Comparison of ENCODE assay signal across 8 mouse cellular contexts in the genomic region with DNA sequence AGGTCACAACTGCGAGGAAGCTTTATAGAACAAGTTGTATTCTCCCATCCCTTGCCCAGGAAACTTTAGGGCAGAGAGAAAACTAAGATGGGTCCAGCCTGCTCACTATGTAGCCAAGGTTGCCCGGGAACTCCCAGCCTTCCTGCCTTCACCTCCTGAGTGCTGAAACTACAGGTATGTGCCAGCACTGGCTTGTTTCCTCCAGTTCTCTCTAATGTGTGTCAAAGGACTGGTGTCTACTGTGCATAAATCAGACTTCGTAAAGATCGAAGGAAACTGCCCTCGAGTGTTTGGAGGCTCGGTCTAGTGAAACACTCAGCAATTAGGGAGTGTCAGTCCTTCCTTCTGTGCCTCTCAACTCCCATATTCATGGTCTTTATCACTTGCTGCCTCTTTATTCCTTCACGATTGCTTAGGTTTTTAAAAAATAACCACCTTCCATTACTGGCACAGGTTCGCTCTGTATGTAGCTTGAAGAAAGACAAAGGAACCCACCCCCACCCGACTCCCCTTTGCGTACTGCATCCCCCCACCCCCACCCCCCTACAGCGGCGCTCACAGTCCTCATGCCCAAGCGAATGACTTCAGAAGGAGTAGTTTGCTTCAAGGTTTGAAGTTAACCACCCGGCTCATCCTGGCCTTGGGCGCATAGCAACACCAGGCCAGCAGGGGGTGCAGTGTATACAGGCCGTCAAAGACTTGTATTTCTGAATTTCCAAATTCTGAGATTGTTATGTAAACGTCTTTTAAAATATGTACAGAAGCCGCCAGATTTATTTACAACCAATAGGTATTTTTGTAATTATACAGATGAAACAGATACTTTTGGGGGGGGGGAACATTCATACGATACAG. TPM values are rescaled to one million over a fixed set of nuclear protein-coding genes. Genes with fewer than 3 reads are reported as not detected.
DNase-seq lines count a peak whose midpoint lies in the region; ATAC-seq lines count a peak whose summit lies in the region.

No protein-coding gene starts in this region.

- peak; percentile 59 for DNase-seq in R1 (ENCODE audit: low read depth, low spot score)
- peak; percentile 87 to 90 for DNase-seq in cerebellum, postnatal 14 days
- DNase-seq in gastrocnemius, postnatal 10 days: peak; percentile 84
- peak; percentile 73 to 82 for DNase-seq in left cerebral cortex, postnatal 10 days (ENCODE audit: extremely low spot score in 1 of 2, low spot score in 2 of 2)
- peak; percentile 69 for DNase-seq in right cerebral cortex, postnatal 25 days
- peak; percentile 67 to 77 for DNase-seq in urinary bladder, postnatal 36 days (ENCODE audit: low spot score in 2 of 2)

- intact Hi-C loops in left cerebral cortex, postnatal 10 days (cut with DNase I): loop anchor here (5.0 kb wide), 2 partner anchors 121 to 151 kb away; a partner anchor contains a TSS

- ATAC-seq in inflammation-experienced regulatory T-cells, adult 6 months: peak; percentile 33
- peak; percentile 76 for ATAC-seq in megakaryocyte progenitor cell, adult 5-6 weeks (replicated peaks; ENCODE audit: poor library complexity)

RNA-seq across cellular contexts. Expression of a gene that starts 24.6 kb away (rescaled TPM):
- not detected for total RNA-seq in gastrocnemius, postnatal 10 days (2021)
- not detected for polyA plus RNA-seq in inflammation-experienced regulatory T-cells, adult 6 months (2017; shearing (Covaris generic))
- under 1 TPM; 0.11 to 0.28 TPM for total RNA-seq in left cerebral cortex, postnatal 10 days (2021)
- not detected in 2 replicates for total RNA-seq in megakaryocyte progenitor cell, adult 5-6 weeks (2015)
- not detected in 2 replicates for total RNA-seq in megakaryocyte progenitor cell, adult 5-6 weeks (2017)

RNA-seq across cellular contexts. Expression of a gene that starts 25.7 kb away (rescaled TPM):
- not detected for total RNA-seq in gastrocnemius, postnatal 10 days (2021)
- not detected for polyA plus RNA-seq in inflammation-experienced regulatory T-cells, adult 6 months (2017; shearing (Covaris generic))
- not detected for total RNA-seq in left cerebral cortex, postnatal 10 days (2021)
- not detected in 2 replicates for total RNA-seq in megakaryocyte progenitor cell, adult 5-6 weeks (2015)
- not detected in 2 replicates for total RNA-seq in megakaryocyte progenitor cell, adult 5-6 weeks (2017)

RNA-seq across cellular contexts. Expression of a gene that starts 47.8 kb away (rescaled TPM):
- total RNA-seq in gastrocnemius, postnatal 10 days (2021): 10 to 100 TPM; 46.4 to 48.3 TPM
- polyA plus RNA-seq in inflammation-experienced regulatory T-cells, adult 6 months (2017; shearing (Covaris generic)): 10 to 100 TPM; 62.2 to 73.8 (median 68.2) TPM
- 10 to 100 TPM; 74.2 to 74.8 TPM for total RNA-seq in left cerebral cortex, postnatal 10 days (2021)
- total RNA-seq in megakaryocyte progenitor cell, adult 5-6 weeks (2015): 92.8 and 136 TPM in 2 replicates
- 62.8 and 73.3 TPM in 2 replicates for total RNA-seq in megakaryocyte progenitor cell, adult 5-6 weeks (2017)

Comparison
In these comparisons a context has a peak if more than half of its experiments do, and no peak if none do; other contexts are left out.
1. Peak in every context shown above with its lines: DNase-seq and ATAC-seq.